Mouse (Mus musculus) spleen, adult 2 months (tissue): ENCODE results near the gene Ndufa13.

Experiments used
- CTCF ChIP-seq: fragments of 200-500 bp; IDR thresholded peaks from 2 replicates; pipeline ENCODE4 v1.5.1; 2011; ENCODE audit warnings: mild to moderate bottlenecking, inconsistent platforms; ENCODE audit not compliant: insufficient read depth, insufficient read length, insufficient replicate concordance; ENCODE audit errors: extremely low read depth
- POLR2A ChIP-seq: fragments of 200-500 bp; IDR thresholded peaks from 2 replicates; pipeline ENCODE4 v1.6.1; 2011; ENCODE audit warnings: low read depth, low read length, inconsistent platforms

DNA sequence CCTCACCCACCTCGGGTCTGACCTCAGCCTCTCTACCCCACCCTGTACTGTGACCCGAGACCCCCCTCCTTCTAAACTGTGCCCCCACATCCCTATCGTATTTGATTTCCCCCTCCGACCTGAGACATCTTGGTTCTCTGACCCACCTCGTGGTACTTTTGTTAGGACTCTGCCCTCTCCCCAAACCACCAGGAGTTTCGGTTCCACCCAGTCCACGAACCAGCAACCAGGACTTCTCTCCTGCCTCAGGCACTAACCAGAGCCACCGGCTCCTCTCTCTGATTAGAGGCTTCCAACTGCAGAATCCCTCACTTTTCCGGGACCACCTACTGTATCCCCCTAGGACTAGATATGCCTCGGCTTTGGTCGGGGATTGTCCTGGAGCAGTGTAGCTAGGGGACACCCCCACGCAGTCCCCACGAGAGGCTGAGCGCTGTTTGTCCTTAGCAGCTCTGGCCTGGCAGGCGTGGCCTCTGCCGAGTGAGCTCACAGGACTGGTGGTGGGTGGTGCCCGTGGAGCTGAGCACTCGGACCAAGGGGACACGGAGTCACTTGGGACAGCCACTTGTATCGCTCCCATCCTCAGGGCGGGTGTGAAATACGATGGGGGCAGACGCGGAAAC, 14.0 kb downstream of the Ndufa13 start:
- TF ChIP-seq CTCF (no peak), POLR2A (no peak)
